Mouse (Mus musculus): ENCODE data around the gene Snx18. TPM values are rescaled to one million over a fixed set of nuclear protein-coding genes. Genes with fewer than 3 reads are reported as not detected.

Gene Snx18
- 13.5 to 15.5 TPM (median 14.1 TPM) in 4 replicates for total RNA-seq (2023; ENCODE audit: inconsistent age)

GRCm38 (mm10) chr13:113617891-113618823 is at the start of gene Snx18:
Gene Snx18, minus strand, starts transcription at chr13:113618564.

GRCm38 (mm10) chr13:113663151-113663779 is 44.9 kb upstream of the Snx18 start, which contains the start of gene Hspb3:
Gene Hspb3, minus strand, starts transcription at chr13:113663676.

Other genes starting within 250 kb of the Snx18 start
- not detected in 4 replicates for gene Hspb3, start 45.1 kb upstream of the Snx18 start, total RNA-seq (2023; ENCODE audit: inconsistent age)
- gene Arl15, start 175.9 kb upstream of the Snx18 start, total RNA-seq (2023; ENCODE audit: inconsistent age), result 9.4 to 14.8 TPM (median 9.7 TPM) in 4 replicates

Data from B cell, adult (primary cell).